Mouse (Mus musculus) heart, postnatal 25 days (tissue): ENCODE measurements at regions not wholly inside any gene's neighbourhood (a gene's known extent, or its start where the extent isn't known, plus 50 kb on each side); places are given as distances from the start of the nearest gene placed in this dataset.

ENCODE experiments used
- DNase-seq: peaks from one replicate; pipeline ENCODE4 v3.0.0; 2022; ENCODE audit warnings: low spot score
- intact Hi-C: fragments of 180-260 bp; cut with DNase I; formaldehyde crosslinking; loops from one replicate; pipeline ENCODE4 v1.15.1; 2025

GRCm38 (mm10) chr11:117413133-117413532 is 71.0 kb upstream of the Gm11733 start:
- no peak for DNase-seq
- intact Hi-C loops: no loop called here

GRCm38 (mm10) chr11:117413942-117414705 is 70.0 kb upstream of the Gm11733 start:
- DNase-seq: no peak
- intact Hi-C loops: no loop called here

- intact Hi-C loops: no loop called here
- peak; percentile 34 for DNase-seq
Measured at GRCm38 (mm10) chr11:117414871-117415323, 69.3 kb upstream of the Gm11733 start.

GRCm38 (mm10) chr11:117415466-117415865 is 68.7 kb upstream of the Gm11733 start:
- intact Hi-C loops: no loop called here
- DNase-seq: no peak

- no peak for DNase-seq
- intact Hi-C loops: no loop called here
Measured at GRCm38 (mm10) chr11:117415955-117416354, 68.2 kb upstream of the Gm11733 start.

- intact Hi-C loops: no loop called here
- peak; percentile 32 for DNase-seq
Measured at GRCm38 (mm10) chr11:117416984-117417670, 67.0 kb upstream of the Gm11733 start.

GRCm38 (mm10) chr11:117417959-117418574 is 66.1 kb upstream of the Gm11733 start:
- no peak for DNase-seq
- intact Hi-C loops: no loop called here

GRCm38 (mm10) chr11:117418939-117419338 is 65.2 kb upstream of the Gm11733 start:
- DNase-seq: peak; percentile 71
- intact Hi-C loops: no loop called here

- intact Hi-C loops: no loop called here
- no peak for DNase-seq
Measured at GRCm38 (mm10) chr11:117419351-117419969, 64.7 kb upstream of the Gm11733 start.

- no peak for DNase-seq
- intact Hi-C loops: loop anchor here (5.0 kb wide), 1 partner anchor 35 kb away; no protein-coding TSS in a partner anchor
Measured at GRCm38 (mm10) chr11:117422713-117423112, 61.5 kb upstream of the Gm11733 start.

- DNase-seq: no peak
Measured at GRCm38 (mm10) chr11:117423422-117423821, 60.7 kb upstream of the Gm11733 start.

GRCm38 (mm10) chr11:117425466-117425865 is 58.7 kb upstream of the Gm11733 start:
- intact Hi-C loops: no loop called here
- no peak for DNase-seq

More at GRCm38 (mm10) chr11:117423422-117423821, 60.7 kb upstream of the Gm11733 start:
- intact Hi-C loops: loop anchor here (5.0 kb wide), 1 partner anchor 36 kb away; no protein-coding TSS in a partner anchor

GRCm38 (mm10) chr11:117425927-117426326 is 58.2 kb upstream of the Gm11733 start:
- DNase-seq: no peak
- intact Hi-C loops: no loop called here

- no peak for DNase-seq
- intact Hi-C loops: no loop called here
Measured at GRCm38 (mm10) chr11:117426651-117427050, 57.5 kb upstream of the Gm11733 start.

- intact Hi-C loops: no loop called here
- DNase-seq: no peak
Measured at GRCm38 (mm10) chr11:117427808-117428510, 56.2 kb upstream of the Gm11733 start.

- peak; percentile 25 for DNase-seq
- intact Hi-C loops: no loop called here
Measured at GRCm38 (mm10) chr11:117429326-117429752, 54.8 kb upstream of the Gm11733 start.

- no peak for DNase-seq
- intact Hi-C loops: no loop called here
Measured at GRCm38 (mm10) chr11:117429894-117430293, 54.3 kb upstream of the Gm11733 start.

- intact Hi-C loops: no loop called here
- no peak for DNase-seq
Measured at GRCm38 (mm10) chr11:117434056-117434455, 50.1 kb upstream of the Gm11733 start.
